Mouse (Mus musculus): ENCODE measurements around the gene Gtf2f2. TPM values are rescaled to one million over a fixed set of nuclear protein-coding genes. Genes with fewer than 3 reads are reported as not detected.
"Not testable (repeated sequence)": the region's sequence is repeated elsewhere in the genome, so short reads cannot be mapped to it uniquely, and the experiment has no call there.

Gtf2f2 gene
- total RNA-seq, 2 experiments from 2014 or later: 19.1 to 19.5 TPM

GRCm38 (mm10) chr14:76001781-76002180 is 8.9 kb downstream of the Gtf2f2 start:
- no peak for DNase-seq (ENCODE audit: low spot score in 2 of 2)

DNA sequence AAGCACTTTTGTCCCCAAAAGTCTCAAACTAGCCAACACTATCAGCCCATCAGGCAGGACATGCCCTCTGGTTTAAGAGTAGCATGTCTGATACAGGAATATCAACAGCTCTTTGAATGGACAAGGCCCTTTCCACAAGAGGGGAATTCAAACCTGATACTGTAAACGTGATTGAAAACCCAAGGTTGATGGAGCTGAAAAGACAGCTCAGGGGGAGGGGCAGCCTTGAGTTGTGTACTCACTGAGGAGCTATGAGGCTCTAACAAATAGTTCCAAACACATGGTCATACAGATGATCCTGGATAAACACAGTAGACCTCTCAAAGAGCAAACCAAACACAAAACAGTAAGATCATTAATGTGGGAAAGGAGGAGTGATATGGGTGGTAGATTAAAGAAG is 12.6 kb downstream of the Gtf2f2 start:
- DNase-seq (ENCODE audit: low spot score in 2 of 2): no peak

GRCm38 (mm10) chr14:75992371-75992770 is 18.3 kb downstream of the Gtf2f2 start:
- no peak for DNase-seq (ENCODE audit: low spot score in 2 of 2)

- DNase-seq (ENCODE audit: low spot score in 2 of 2): no peak
Measured at GRCm38 (mm10) chr14:75990936-75991335, 19.7 kb downstream of the Gtf2f2 start.

DNA sequence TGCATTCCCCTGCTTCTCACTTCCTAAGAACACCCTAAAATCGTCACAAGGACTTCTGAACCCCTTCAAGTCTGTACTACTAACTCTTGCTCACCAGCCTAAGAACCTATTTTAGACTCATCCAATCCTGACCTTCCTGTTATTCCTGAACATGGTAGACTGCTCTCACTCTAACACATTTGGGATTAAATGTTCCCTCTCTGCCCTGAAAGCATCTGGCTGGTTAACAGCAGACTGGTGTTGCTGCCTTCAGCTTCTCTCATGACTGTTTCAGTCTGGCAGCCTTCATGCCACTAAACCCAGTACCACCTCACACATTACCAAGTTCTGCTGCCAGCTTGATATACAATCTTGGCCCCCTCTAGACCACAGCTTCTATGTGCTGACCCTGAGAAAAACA is 21.5 kb downstream of the Gtf2f2 start:
- no peak for DNase-seq (ENCODE audit: low spot score in 2 of 2)

- no peak for DNase-seq (ENCODE audit: low spot score in 2 of 2)
Measured at GRCm38 (mm10) chr14:75986878-75987483, 23.7 kb downstream of the Gtf2f2 start.

GRCm38 (mm10) chr14:75985112-75985511 is 25.6 kb downstream of the Gtf2f2 start:
- DNase-seq (ENCODE audit: low spot score in 2 of 2): peak in 1 of 2 experiments; percentile 23

DNA sequence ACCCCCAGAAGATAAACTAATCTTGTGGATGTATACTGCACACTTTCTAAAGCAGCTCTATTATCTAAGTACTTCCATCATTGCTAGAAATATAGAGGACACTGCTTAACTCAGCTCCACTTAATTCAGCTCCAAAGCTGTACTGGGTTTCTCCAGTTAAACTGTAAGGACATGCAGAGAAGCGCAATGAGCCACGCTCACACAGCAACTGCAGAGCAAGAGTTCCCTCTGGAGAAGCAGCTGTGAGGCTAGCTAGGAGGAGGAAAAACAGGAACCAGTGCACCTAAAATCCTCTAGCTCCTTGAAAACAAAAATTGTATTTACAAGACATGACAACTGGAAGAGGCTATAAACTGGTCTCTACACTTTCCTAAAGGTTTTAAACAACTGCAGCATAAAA is 26.8 kb downstream of the Gtf2f2 start:
- DNase-seq (ENCODE audit: low spot score in 2 of 2): no peak

GRCm38 (mm10) chr14:75981231-75981630 is 29.4 kb downstream of the Gtf2f2 start:
- DNase-seq (ENCODE audit: low spot score in 2 of 2): no peak

DNA sequence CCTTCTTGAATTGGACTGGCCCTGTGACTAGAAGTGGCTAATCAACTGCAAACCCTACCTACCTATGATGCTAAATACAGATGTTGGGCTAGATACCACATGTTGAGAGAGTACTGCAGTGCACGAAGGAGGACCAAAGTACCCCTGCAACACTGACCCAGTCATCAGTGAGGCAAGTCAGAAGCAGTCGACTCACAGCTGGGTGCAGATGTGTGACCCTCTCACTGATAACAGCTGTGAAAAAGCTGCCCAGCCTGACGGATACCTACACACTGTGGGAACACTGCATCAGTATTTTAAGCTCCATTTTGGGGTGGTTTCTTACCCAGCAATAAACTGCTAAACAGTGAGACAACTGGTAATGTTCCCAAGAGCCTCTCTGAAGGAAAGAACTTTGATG is 34.6 kb downstream of the Gtf2f2 start:
- no peak for DNase-seq (ENCODE audit: low spot score in 2 of 2)

GRCm38 (mm10) chr14:75967291-75967690 is 43.4 kb downstream of the Gtf2f2 start:
- no peak for DNase-seq (ENCODE audit: low spot score in 2 of 2)

- no peak for DNase-seq (ENCODE audit: low spot score in 2 of 2)
Measured at GRCm38 (mm10) chr14:75964433-75964832, 46.2 kb downstream of the Gtf2f2 start.

DNA sequence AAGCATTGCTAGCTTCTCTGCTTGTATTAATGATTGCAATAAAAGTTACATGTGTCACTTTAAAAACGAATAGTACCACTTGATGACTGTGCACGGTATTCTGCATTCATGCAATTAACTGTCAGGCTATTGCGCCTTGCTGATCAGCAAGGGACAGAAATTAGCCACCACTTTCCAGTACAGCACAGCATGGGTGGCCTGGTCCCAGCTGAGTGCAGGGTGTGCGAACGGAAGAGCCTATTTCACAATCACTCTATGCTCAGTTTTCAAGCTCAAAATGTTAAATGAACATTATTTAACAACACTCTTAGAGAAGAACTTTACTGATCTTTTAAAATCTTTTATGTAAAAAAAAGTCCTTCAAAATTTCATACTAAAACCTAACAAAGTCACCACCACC is 46.7 kb downstream of the Gtf2f2 start:
- DNase-seq (ENCODE audit: low spot score in 2 of 2): no peak

GRCm38 (mm10) chr14:75963215-75963614 is 47.5 kb downstream of the Gtf2f2 start:
- no peak for DNase-seq (ENCODE audit: low spot score in 2 of 2)

- no peak for DNase-seq (ENCODE audit: low spot score in 2 of 2)
Measured at GRCm38 (mm10) chr14:75962250-75962649, 48.4 kb downstream of the Gtf2f2 start.

DNA sequence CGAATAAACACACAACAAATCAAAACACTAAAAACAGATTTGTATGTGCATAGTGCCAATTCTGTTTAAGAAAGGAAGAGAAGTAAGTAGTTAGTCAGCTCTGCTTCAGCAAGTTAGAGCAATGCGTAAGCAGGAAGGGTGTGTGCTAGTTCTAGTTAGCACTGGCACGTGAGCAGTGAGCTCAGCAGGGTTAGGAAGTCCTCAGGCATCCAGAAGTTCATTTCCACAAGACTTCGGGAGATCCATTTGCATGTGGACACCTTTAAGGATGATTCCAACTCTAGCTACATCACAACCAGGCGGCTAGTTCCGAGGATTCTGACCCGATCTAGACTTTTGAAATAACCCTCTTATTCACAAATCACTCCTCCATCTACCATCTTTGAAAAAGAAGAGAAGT is 55.9 kb downstream of the Gtf2f2 start, which contains the start of gene Kctd4:
Gene Kctd4 (plus strand): TSS at position 244 of the 400 bp plus-strand sequence.
- DNase-seq (ENCODE audit: low spot score in 2 of 2): no peak

GRCm38 (mm10) chr14:75953011-75953410 is 57.7 kb downstream of the Gtf2f2 start:
- no peak for DNase-seq (ENCODE audit: low spot score in 2 of 2)

DNA sequence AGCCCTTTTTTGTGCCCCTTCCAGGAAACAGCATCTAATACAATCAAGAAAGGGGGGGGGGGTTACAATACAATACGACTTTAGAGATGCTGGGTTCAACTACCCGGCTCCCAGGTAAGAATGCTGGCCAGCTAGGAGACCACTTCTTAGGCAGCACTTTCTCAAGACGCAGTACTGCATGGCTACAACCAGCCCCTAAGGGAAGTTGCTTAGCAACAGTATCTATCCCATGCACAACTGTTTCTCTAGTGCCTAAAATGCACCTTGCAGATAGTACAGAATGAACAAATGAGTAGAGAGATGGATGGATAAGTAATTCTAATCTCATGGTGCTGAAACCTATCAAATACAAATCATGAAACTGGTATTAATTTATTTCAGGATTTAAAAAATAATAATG is 63.0 kb downstream of the Gtf2f2 start:
- DNase-seq (ENCODE audit: low spot score in 2 of 2): no peak

DNA sequence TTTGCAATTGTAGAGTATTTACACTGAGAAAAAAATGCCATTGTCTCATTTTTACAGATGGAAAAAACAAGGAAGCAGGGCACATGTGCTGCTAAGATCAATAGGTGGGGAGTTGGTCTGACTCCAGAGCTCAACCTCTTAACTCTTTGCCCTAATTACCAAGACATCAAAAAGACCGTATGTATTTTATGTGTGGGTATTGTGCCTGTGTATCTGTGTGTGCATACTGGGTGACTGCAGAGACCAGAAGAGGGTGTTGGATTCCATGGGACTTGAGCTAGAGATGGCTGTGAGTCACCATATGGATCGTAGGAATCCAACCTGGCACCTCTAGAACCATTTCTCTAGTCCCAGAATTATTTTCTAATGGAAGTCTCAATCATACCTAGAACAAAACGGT is 68.3 kb downstream of the Gtf2f2 start:
- no peak for DNase-seq (ENCODE audit: low spot score in 2 of 2)

- DNase-seq (ENCODE audit: low spot score in 2 of 2): no peak
Measured at GRCm38 (mm10) chr14:75941500-75941899, 69.2 kb downstream of the Gtf2f2 start.

DNA sequence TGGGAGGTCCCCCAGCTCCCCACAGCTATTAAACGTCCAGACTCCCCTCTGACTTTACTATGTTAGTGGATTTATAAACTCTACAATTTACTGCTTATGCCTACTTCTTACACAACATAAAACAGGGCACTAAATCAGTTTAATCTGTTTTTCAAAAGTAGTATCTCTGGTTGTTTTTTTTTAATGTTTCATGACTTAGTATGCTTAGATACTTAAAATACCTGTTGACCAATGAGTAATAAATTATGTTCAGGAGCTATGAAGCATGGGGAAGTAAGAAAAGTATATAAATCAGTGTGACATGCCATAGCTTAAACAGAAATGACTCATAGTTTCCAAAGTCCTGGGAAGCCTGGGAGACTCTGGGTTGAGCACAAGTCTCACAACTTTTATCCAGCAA is 73.0 kb downstream of the Gtf2f2 start:
- DNase-seq (ENCODE audit: low spot score in 2 of 2): no peak

DNA sequence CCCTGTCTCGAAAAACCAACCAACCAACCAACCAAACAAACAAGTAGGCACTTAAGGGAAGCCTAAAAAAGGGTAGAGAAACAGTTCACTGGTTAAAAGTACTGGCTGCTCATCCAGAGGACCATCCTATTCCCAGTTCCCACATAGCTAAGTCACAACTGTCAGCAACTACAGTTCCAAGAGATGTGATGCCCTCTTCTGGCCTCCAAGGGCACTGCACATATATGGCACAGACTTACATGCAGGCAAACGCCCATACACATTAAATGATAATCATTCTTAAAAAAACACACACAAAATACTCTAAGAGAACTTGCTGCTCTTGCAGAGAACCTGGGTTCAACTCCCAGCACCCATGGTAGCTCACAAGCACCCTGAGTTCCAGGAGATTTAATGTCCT is 76.3 kb downstream of the Gtf2f2 start:
- DNase-seq (ENCODE audit: low spot score in 2 of 2): no peak

- DNase-seq (ENCODE audit: low spot score in 2 of 2): no peak
Measured at GRCm38 (mm10) chr14:75931266-75931665, 79.4 kb downstream of the Gtf2f2 start.

- not testable (repeated sequence) for DNase-seq (ENCODE audit: low spot score in 2 of 2)
Measured at GRCm38 (mm10) chr14:75929713-75930112, 81.0 kb downstream of the Gtf2f2 start.
